Mouse (Mus musculus): ENCODE measurements around the gene Gnai1.
A peak's percentile ranks its signal among the peaks of the same experiment; 100 is the strongest.
"Not testable (repeated sequence)": the region's sequence is repeated elsewhere in the genome, so short reads cannot be mapped to it uniquely, and the experiment has no call there.

Gene Gnai1

DNA sequence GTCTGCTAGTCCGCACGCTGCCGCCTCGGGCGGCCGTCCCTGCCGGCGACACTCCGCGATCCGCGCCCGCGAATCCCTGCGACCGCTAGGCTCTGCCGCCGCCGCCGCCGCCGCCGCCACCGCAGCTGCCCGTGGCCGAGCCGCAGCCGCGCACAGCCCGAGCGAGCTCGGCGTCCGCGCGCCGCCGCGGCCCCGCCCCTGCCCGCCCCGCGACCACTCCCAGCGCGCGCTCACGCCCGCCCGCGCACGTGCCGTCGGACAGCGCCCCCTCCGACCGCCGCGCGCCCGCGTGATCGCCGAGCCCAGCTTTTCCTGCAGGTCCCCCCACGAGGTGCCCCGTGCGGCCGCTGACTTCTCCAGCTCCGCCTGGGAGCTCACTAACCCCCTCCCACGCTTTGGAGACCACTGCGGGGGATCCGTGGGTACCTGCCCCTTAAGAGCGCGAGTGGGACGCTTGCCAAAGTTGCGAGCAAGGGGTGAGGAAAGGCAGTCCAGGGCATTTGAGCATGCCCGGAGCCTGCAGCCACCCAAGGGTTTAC lies at the start of gene Gnai1:
Gene Gnai1 (minus strand): TSS at position 75 of the 539 bp plus-strand sequence.
- DNase-seq = peak; percentile 86 to 90

DNA sequence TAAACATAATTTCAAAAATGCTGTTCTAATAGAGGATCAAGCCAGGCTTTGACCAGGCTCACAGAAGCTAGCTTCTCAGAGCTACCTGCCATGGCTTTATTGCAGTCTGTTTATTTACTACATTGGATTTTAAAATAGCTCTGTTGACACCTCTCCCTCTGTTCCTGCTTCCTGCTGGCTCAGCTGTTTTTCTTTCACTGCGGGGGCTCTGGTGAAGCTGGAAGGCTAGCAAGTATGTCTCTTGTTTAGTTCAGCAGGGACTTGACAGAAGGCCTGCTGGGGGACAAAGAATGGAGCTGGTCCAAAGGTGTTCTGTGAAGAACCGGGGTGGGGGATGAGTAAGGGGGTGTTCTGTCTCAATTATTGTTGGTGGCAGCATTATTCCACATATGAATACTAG lies 7.7 kb upstream of the Gnai1 start:
- DNase-seq = no peak

DNA sequence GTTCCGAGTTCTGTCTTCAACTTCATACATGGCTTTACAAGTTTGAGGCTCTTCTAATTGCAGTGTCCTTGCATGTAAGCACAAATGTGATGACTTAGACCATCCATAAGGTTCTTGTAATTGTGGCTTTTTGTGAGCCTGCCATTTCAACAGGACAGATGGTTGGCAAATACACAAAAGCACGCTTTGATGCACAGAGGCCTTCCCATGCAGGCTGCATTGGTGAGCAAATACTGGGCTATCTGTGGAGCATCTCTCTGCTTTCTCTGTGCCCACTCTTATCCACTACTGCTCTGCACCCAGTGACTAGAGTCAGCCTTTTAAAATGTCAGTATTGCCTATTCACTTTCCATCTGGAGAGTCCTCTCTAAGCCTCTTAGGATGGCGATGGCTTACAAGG lies 5.3 kb upstream of the Gnai1 start:
- DNase-seq = no peak

DNA sequence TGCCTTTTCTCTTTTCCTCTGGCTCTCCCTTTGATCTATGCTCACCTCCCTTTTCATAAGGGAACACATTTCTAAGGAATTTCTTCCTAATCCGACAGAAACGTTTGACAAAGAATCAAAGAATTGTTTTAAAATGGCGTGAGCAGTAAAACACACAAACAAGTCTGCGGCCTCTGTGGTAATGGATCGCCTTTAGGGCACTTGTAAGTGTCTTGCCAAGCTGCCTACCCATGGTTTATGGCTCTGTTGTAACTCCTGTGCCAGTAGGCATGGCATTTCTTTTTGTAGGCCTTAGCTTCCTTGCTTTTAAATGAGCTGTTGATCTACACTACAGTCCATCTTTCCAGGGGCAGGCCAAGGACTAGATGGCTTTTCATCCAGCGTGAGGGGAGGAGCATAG lies 801 bp upstream of the Gnai1 start:
- DNase-seq = no peak

DNA sequence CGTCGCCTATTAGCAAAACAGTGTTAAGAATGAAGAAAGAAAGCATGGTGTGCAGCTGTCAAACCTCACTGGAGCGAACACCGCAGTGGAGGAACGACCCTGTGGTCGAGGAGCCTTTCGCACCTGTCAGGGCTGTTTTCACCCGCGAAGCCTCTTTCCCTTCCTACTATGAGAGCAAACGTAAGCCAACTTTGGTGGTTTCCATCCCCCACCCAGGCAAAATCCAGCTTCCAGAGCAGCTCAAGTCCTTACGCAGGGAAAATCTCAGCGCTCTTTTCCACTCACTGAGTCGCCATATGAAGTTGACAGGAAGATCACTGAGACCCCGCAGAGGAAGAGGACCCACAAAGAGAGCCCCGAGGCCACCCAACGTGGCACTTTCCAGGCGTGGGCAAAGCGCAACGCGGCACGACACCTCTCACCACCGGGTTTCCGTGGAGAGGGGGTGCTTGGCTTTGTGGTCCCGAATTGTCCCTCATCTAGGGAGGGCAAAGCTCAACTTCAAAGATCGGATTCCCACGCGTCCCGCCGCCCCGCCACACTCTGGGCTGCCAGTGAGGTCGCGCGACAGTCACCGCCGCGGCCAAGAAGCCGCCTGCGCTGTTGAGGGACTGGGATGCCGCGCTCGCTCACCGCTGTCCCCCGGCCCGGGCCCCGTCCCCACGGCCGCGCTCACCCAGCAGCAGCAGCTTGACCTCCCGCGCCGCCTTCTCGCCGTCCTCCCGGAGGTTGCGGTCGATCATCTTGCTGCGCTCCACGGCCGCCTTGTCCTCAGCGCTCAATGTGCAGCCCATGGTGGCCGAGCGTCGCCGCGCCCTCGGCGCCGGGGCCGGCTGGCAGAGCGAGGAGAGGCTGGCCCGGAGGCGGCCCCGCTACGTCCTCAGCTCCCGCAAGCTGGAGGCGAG lies 527 bp downstream of the Gnai1 start:
- DNase-seq = peak; percentile 56 to 58

DNA sequence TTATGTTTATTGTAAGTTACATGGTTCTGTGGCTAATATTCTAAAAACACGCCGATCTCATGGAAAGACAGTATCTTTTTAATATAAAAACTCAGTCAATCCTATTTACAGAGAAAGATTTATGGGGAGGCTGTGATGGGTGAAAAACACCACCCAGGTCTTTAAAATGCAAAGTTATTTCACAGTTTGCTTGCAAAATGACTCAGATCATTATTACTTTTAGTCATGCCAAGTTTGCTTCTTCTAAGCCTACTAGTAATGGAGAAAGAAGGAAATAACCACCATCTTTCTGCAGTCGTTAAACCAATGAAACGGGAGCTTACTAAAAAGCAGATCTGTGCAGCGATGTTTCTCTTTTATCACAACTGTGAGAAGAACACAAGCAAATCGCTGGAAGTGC lies 1.4 kb downstream of the Gnai1 start:
- DNase-seq = no peak

DNA sequence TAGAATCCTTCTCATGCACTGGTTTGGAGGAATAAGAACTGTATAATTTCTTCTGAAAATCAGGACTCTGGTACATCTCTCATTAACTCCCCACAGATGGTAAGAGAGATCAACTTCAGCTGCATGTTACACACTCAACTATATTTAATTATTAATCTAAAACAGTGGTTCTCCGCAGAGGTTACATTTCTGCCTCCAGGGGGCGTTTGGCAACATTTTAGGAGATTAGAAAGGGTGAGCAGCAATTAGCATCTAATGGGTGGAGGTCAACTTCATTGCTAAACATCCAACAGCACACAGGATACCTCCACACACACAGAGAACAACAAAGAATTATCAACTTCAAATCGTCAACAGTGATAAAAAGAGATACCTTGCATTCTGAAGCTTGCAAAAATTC lies 2.0 kb downstream of the Gnai1 start:
- peak; percentile 80 to 83 for DNase-seq

DNA sequence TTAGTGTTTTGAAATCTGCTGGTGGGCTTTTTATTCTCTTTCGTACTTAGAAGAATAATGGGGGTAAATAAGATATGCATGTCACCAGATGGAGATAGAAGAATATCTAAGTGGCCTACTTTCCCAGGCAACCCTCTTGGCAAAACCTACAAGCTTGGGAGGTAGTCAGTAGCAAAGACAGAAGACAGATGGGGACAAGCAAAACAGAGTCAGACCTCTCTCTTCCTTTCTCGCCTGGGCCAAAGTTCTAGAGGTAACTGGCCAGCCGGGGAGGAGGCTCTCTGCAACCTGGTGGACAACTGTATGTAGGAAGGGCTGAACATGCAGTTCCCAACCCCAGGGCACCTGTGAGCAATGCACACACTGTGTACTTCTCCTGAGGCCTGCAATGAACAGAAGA lies 12.9 kb downstream of the Gnai1 start:
- DNase-seq = no peak

DNA sequence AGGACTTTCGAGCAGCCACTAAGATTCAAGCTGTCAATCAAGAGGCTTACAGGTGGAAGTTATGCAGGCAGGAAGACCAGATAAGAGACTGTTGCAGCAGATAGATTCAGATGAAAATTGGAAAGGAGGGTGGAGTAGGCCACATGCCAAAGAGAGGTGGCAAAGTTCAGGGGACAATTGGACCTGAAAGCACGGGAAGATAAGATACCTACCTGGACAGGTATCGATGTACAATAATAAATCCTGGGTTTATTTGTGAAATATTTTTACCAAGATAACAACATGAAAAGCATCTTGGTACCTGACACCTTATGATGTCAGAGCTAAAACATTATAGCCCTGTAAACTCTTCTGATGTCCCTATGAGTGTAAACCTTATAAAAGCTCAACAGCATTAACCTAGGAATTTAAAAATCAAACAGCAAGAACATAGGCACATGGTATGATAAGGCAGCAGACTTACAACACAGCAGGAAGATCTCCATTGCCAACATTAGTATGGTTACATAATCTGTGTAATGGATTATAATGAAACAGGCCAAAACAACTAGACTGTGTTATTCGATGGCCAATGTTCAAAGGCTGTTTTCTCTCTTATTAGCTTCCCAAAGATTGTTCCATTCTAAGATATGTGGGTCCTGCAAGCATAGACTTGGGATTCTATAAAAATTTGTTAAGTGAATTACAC lies 16.6 kb downstream of the Gnai1 start:
- no peak for DNase-seq

DNA sequence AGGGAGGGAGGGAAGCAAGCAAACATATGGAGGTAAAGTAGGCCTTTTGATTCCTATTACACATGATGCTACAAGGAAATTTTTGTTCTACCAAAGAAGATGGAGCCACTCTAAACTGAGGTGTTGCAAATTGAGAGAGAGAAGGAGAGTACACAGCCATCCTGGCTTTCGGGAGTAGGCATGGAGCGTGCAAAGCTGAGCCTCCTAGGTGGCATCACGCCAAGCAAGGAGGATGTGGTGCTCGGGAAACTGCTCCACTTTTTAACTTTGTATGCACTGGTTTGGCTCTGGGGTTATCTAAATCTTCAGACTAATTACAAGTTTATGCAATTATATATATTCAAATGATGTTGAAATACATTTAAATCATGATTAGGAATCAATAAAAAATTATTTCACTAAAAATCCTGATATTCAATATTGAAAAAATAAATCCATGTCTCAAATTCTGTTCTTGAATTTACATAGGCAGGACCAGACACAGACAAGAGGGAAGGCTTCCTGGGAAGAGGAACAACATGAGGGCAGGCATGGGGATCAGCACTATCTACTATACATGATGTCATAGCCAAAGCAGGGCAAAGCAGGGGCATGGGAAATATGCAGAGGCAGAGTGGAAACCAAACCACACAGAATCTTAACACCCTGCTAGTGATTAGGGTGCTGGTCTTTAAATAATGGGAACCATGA lies 17.2 kb downstream of the Gnai1 start:
- DNase-seq = no peak

DNA sequence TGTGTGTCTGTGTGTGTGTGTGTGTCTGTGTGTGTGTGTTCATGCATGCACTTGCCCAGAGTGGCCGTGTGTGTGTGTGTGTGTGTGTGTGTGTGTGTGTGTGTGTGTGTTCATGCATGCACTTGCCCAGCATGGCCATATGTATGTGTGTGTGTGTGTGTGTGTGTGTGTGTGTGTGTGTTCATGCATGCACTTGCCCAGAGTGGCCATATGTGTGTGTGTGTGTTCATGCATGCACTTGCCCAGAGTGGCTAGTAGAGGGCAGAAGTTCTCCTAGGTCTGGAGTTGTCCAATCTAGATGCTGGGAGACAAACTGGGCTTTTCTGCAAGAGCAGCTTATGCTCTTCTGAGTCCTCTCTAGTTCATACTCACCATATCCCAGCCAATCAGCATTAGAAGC lies 18.3 kb downstream of the Gnai1 start:
- DNase-seq = not testable (repeated sequence)

DNA sequence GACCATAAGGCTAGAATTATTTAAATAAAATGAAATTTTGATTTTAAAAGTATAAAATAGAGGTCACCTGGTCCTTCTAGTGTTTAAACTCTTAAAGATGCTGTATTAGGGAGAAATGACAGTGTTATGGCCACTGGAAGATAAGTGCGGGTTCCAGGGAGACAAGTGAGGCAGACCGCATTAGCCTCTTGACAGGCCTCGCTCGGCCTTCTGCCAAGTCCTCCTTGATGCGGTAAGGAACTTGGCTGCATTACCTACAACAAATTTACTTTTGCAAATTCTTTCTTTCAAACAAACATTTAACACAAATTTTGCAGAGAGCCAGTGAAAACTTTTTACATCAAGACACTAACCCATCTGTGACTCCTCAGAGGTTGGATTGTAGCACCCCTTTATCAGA lies 27.9 kb downstream of the Gnai1 start:
- no peak for DNase-seq

DNA sequence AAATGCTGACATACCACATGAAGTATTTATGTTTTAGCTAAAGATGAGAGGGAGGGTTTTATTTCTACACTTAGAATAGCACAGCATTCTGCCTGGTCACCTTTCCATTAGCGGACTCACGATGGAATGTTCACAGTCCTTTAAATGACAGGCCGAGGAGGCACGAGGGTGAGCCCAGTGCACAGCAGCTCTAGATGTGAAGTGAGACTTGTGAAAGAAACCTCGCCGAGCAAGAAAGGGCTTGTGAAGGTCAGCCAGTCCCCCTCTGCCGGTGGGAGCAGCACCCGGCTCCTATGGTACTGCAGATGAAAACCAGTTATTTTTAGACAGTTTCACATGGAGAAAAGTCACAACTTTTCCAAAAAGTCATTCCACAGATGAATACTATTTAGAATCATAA lies 29.4 kb downstream of the Gnai1 start:
- peak; percentile 9 for DNase-seq

DNA sequence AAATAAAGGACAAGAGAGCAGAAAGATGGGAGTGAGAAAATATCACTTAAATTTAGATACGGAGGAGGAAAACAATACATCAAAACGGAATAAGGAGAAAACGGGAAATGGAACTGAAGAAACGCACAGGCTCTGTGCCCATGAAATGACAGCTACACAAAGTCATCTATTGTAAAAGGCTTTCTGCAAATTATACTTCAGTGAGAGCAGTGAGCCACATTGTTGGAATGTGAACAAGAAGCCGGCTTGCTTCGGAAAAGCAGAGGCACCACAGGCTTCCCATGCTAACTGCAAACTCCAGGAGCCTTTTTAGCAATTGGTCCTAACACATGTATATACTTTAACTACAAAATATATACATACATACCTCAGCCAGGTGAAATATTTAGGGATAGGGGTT lies 34.0 kb downstream of the Gnai1 start:
- DNase-seq = no peak

DNA sequence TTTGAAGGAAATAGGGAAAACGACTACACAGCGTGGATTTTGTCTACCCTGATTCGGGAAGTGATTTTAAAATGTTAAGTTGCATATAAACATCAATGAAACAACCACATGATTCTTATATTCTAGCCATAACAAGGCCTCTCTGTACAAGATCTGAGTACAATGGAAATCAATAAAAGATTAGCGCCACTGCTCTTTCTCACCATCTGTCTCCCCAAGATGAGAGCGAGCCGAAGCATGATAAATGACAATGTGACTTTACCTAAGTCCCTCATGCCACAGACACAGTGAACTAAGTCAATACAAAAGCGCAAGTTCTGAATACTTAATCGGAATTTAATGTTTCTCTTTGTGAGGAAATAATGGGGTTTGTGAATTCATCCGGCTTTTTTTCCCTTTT lies 36.6 kb downstream of the Gnai1 start:
- no peak for DNase-seq

DNA sequence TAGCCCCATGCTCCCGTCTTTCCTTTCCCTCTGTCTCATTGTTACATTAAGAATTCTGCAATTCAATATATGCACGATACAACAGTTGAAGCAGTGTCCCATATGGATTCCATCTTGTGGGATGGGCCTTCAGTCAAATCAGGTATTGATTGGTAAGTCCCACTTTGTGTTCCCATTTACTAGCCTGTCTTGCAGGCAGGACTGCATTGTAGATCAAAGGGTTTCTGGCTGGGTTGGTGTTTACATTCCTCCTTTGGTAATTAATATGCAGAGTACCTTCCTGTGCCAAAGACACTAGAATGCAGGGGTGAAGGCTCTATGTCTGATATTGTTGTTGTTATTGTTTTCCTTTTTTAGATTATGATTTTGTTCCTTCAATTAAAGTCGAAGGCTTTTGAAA lies 38.5 kb downstream of the Gnai1 start:
- no peak for DNase-seq

DNA sequence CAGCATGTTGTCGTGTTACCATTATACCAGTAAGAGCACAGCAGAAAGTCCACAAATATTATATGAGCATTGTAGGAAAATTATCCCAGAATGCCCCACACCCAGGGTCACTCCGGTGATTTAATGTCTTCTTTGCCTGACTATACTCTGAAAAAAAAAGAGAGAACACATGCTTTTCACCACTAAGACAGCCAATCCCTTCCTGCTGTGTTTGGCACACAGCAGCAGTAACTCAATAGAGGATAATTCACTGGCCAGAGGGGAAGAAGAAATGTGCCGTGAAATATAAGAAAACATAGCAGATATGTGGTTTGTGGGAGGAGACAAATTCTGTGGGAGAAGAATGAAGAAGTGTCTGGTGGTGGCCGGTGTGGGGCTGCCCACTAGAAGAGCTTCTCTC lies 41.3 kb downstream of the Gnai1 start:
- no peak for DNase-seq

DNA sequence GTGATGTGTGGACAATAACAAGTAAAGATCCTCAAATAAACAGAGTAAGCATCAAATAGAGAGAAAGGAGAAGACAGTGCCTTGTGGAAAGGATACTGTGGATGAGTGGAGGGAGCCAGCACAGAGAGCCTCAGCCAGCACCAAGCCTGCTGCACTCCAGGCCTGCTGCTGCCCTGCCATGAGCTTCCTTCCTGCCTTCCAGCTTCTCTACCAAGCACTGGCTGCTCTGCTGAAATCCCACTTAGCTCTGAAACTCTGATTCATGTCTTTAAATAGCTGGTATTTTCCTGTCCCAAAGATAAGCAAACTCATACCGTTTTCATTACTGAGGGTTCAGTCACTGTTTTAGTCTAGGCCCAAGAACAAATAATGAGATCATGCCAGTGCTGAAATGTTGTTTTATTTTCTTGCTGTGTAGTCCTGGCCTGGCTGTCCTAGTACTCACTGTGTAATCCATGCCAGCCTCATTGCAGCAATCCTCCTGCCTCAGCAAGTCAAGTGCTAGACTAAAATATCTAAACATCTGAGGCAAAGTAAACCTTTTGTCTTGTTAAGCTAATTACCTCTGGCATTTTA lies 52.8 kb downstream of the Gnai1 start:
- no peak for DNase-seq

DNA sequence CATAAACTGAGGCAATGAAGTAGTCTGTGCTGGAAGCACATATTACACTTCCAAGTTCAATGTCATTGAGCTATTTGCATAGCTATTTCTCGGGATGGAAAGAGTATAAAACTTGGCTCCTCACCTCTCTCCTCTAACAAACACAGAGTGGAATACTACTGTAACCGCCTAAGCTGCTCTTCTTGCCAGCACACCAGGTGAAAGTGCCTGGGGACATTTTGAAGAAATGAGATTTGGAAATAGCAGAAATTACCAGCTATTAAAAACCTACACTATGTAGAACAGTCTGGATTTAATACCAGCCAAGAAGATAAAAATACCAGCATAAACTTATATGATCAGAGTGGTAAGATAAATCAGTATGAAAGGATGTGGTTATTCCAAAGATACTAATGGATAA lies 63.6 kb downstream of the Gnai1 start:
- DNase-seq = no peak

DNA sequence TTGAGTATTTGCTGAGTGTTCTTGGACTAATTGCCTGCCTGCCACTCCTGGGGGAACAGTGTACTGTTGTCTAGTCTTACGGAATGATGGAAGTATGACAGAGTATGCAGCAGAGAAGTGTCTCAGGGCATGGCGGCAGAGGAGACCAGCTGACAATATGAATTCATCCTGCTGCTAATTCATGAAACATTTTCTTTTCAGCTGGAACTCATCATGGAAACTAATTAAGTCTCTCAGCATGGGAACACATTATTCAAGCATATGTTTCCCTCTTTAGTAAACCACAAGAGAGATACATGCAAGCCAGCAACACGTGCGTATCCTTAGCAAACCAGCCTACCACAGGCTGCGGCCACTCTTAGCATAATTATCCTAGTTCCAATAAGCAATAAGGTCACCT lies 67.4 kb downstream of the Gnai1 start:
- no peak for DNase-seq

DNA sequence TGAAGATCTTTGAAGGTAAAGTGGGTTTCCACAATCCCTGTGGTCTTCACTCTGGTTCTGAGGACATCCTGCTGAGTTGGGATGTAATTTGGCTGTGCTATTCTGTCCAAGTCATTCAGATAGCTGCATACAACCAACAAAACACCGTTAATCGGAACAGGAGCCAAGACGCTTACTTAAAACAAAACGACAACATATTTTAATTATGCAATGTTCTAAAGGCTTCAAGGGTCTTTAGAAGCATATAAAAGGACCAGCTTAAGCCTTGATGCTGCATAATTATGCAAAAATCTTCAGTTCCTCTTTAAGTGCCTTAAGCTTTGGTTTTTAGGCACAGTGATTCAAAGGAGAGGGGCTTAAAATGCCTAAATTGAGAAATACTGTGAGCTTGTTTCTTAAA lies 70.6 kb downstream of the Gnai1 start:
- no peak for DNase-seq

DNA sequence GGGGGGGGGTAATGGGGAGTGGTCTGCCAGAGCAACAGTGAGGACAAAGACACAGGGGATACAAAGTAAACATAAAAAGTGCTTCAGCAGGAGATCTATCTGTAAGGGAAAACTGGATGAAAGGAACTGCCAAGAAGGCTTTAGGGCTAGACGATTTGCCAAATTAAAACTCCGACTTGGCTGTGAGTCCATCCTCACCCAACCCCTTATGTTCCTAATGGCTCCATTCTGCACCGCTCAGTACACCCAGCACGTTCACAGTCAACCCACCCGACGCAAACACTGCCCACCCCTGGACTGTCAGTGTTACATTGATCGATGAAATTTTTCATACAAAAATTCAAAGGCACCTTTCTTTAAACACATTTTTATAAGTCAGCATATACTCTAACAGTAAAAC lies 71.5 kb downstream of the Gnai1 start:
- no peak for DNase-seq

DNA sequence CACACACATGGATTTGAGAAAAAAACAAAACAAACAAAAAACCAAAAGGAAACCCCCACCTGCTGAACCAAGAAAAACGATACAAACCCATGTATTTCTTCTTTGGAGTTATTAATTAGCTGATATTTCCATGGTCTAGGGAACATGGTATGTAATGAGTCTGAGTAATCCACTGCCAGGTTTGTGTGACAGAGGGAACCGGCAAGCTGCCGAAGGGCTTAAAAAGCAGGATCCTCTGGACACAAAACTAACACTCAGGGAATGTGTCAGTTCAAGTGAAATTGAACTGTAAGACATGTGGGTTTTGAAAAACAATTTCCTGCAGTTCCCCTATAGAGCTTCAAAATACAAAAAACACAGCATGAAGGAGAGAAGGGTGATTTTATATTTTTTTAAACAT lies 72.1 kb downstream of the Gnai1 start:
- no peak for DNase-seq

Data from kidney, postnatal 4 days (tissue).